Mouse (Mus musculus) bone marrow macrophage, adult 2 months (primary cell): ENCODE results near the gene Zfp119a.

Experiments used
- CTCF ChIP-seq: IDR thresholded peaks from 2 replicates; pipeline ENCODE4 v1.5.1; 2012; ENCODE audit warnings: low read depth, mild to moderate bottlenecking, low read length, moderate library complexity
- POLR2A ChIP-seq: IDR thresholded peaks from 2 replicates; pipeline ENCODE4 v1.6.1; 2012; ENCODE audit warnings: mild to moderate bottlenecking, low read depth, low read length, borderline replicate concordance

- TF ChIP-seq CTCF: no peak
- no peak for TF ChIP-seq POLR2A
Measured at GRCm38 (mm10) chr17:55906669-55907068, 27.9 kb upstream of the Zfp119a start.
